Mouse (Mus musculus) thymus, postnatal 36 days (tissue): ENCODE results near the gene Gng7.

ENCODE experiments used
- DNase-seq, 2 experiments: peaks; one replicate each; pipeline ENCODE4 v3.0.0; 2022; ENCODE audit warnings: mixed read lengths in 2 of 2

The Gng7 gene

DNA sequence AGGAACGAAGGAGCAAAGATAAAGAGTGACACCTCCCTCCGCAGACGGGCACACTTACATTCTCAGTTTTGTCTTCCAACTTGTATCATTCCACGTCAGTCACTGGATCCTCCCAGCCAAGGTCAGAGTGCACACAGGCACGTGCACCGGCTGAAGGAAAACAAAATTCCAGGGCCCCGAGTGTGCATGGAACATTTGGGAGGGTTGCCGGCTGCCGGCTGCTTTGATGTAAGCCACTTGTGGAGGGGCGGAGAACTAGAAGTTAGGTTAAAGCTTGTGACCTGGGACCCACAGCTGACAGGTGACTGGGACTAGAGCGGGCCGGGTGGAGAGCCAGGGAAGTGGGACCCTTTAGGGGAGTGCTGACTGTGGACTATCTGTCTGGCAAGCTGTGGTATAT is 48.4 kb downstream of the Gng7 start:
- DNase-seq: no peak

DNA sequence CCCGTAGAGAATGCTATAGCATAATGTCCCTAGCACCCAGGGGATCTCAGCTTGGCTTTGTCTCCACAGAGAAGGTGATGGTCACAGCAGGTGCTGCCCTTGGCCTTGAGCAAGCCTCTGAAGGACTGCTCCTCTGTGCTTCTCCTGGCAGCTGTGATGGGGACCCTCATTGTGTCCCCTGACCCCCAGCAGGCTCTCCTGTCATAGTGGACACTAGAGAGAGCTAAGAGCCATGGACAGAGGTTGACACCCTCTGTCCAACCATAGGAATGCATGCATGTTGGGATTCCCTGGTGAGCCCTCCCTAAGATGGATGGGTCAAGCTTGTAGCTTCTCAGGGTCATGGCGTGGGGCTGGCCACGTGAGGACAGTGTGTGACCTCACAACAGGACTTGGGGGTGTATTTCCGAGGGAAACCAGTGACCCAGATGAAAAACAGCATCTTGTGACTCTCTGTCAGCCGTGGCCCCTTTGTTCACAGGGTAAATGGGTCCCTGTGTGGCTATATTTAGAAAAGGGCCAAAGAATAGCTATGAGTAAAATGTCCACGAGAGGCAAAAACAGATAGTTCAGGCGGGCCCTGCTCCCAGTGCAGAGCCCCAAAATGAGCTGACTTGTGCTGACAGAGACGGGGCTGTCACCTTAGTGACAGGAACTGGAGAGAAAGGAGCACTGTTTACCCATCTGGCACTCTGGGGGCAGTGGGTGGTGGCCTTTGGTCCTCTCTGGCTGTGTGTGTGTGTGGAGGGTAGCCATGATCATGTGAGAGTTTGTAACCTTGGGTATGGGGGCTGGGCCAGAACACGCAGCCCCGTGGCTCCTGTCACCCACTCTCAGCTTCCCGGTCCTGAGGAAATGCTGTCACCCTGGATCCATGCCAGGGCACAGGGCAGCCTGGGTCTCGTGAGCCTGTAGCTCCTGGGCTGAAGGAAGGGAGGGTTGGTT is 51.4 kb downstream of the Gng7 start:
- DNase-seq: no peak

DNA sequence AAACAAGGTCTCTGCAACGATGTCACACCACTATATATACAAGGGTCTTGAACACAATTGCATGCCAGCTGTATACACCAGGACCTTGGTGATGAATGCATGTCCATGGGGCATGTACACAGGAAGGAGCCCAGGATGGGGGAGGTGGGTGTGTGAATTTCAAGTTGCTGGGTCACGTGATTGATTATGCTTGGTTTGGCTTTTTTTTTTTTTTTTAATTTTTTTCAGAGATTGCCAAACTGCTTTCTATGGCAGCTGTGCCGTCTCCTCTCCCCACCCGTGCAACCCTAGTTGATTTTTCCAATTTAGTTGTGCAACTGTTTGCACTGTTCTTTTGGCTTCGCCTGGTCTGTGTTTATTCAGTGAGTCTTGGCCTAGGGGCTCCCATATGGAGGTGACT is 52.2 kb downstream of the Gng7 start:
- DNase-seq: no peak

DNA sequence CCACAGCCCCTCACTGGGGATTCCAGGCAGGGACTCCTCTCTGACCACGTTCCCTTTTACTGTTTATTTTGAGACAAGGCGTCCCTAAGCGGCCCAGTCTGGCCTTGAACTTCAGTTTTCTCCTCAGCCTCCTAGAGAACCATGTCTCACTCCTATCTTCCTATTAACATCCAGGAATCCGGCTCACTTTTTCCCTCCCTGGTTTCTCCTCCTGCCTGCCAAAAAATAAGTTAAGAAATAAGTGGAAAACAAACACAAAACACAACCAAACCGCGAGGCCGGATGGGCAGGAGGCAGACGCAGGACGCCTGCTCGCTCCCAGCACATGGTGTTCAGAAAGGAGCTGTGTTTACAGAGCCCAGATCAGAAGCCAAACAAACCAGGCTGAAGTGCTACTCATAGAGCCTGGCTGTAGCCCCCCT is 52.7 kb downstream of the Gng7 start:
- DNase-seq: no peak

DNA sequence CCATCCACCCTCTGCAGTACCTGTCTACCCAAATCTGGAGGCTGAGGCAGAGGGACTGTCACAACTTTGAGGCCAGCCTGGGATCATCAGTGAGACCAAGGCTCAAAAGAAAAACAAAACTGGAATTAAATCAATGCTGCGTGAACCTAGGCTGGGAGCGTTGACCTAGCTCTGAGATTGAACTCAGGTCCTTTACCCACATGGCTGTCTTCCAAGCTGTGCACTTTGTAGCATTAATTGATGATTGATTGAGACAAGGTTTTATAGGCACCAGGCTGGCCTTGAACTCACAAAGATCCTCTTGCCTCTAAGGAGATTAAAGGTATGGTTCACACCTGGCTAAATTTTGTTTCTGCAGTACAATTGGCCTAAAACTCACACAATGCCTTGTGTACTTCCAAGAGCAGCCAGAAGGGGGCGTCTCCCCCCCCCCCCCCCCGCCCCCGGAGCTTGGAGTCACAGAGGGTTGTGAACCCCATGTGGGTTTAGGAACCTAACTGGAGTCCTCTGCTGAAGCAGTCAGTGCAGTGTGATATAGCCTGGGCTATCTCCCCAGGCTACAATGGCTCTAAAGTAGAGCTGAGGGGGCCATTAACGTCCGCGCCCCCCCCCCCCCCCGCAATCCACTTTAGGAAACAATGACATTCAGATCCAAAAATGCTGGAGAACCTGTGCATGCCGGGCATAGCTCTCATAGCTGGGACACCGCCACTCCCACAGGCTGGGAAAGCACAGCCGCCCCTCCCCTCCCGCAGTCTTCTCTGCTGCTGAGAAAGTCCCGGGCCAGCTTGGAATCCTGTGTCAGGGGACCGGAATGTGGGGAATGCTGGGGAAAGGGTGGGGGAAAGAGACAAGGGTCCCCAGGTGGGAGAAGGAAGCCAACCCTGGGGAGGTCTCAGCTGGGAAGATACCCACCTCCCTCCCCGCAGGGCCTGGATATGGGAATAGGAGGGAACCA is 53.9 kb downstream of the Gng7 start:
- no peak for DNase-seq

DNA sequence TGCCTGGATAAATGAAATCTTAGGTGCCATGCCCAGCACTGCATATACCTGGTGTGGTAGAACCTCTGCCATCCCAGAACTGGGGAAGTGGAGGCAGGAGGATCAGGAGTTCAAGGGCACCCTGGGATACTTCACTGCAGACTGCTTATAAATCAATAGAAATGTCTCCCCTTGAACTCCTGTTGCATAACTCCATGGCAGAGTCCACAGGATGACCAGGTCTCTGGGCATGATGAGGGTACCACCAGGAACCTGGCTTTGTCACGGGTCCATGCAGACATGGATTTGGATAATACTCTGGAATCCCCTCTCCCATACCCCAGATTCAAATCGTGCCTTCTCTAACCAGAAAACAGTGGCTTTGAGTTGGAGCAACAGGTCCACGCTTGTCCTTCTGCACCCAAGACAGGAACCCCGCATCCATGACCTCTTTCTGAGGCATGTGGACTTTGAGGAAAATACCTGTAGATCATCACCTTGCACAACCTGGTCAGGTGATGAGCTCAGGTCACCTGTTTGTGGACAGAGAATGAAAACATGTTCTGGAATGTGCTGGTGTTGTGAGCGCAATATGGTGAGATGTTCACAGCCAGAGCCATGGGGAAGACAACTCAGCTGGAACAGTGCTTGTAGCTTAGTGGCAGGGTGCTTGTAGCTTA is 55.6 kb downstream of the Gng7 start:
- no peak for DNase-seq

DNA sequence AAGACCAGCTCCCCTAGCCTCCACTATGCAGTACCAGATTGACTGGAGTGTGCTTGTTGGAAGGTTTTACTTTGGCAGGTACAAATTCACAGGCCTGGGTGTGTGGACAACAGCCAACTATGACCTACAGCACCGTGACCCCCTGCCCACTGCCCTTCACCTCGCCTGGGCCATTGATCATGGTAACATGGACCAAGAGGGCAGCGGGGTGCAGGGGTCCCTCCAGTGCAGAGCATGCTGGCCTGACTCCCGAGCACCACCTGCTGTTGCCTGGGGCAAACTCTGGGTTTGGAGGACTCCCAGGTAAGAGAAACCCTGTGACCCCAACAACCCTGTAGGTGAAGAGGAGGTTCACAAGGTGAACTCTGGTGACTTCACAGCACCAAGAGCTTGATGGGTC is 57.0 kb downstream of the Gng7 start:
- no peak for DNase-seq

DNA sequence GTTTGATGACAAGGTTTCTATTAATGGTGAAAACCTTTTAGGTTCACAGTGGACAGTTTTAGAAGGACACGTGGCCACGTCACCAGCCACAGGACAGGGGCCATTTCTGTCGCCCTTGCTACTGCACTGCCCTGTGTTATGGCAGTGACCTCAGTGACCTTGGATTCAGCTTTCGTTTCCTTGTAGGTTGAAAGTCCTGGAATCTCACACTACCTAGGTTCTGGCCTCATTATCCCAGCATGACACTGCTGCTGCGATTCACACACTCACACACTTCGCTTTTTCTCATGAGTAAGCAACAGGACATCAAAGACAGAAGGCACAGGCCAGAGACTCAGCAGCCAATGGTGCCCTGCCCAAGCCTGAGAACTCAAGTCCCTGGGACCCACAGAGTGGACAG is 57.8 kb downstream of the Gng7 start:
- DNase-seq: no peak

DNA sequence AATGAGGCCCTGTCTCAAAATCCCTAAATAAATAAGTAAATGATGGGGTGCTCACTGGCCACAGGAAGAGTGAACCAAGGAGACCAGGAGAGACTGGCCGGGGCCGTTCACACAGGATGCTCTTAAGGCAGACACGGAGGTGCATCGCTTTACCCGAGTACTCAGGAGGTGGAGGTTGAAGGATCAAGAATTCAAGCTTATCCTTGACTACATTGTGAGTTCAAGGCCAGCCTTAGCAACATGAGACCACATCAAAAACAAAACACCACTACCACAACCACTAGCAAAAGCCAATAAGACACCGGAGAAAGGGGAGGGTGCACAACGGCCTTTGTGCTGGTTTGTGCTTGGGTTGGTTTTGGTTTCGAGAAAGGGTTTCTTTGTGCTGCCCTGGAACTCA is 58.4 kb downstream of the Gng7 start:
- no peak for DNase-seq

DNA sequence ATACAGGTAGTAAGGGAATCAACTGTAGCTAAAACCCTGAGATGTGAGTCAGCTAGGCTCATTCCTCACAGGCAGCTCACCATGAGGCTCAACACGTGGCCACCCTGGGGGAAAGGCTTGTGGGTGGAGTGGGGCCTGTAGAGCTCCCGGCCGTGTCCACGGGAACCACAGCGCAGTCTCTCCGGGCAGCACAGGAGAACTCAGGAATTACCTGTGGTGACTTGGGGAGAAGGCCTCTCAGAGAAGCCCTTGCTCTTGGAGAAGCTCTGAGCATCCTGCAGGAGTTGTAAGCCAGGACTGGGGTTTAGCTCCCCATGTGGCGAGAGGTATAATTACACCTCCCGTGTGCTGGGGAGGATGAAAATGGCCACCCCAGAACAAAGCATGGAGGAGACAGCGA is 59.2 kb downstream of the Gng7 start:
- DNase-seq: peak; percentile 46 to 53

DNA sequence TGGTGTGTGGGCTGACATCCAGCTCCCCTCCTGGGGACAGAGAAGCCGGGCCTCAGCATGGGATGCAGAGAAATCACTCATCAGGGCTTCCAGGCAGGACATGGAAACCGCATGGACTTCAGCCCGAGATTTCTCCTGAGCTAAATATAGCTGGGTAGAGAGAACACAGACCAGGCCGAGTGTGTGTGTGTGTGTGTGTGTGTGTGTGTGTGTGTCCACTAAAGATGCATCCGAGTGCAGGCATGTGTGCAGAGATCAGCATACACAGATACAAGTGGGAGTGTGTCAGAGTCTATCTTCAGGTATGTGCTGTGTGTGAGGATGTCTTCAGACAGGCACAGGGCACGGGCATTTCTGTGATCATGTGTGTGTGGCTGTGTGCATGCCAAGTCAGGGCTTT is 59.9 kb downstream of the Gng7 start:
- DNase-seq: no peak

DNA sequence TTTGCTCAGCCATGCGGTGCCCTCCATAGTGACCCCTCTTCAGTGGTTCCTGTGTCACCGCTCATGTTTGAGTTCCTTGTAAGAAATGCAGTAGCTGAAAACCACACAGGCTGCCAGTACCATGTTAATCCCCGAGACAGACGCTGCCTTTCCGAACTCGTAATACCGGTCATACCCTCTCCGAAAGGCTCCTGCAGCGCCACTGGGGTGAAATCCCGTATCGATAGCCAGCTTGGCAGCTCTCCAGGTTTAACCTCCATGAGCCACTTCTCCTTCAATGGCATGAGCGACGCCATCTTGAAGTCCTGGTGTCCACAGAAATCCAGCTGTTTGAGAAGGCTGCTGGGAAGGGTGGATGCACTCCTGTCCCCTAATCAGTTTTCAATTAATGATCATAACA is 60.3 kb downstream of the Gng7 start:
- no peak for DNase-seq

DNA sequence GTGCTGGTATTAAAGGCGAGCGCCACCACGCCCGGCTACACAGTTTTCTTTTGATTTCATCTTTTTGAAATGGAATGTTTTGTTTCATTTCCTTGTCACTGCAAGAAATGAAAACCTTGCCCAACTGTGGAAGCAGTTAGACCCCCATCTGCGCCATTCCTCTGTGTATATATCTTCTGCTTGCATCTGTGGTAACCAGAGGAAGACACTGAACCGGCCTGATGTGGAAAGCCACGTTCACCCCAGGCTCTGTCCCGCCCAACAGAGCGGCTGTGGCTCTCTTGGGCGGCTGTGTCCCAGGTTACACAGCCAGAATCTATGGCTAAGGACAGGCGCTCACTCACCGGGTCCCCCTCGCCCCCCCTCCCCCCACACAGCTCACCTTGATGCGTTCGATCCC is 62.3 kb downstream of the Gng7 start:
- no peak for DNase-seq

DNA sequence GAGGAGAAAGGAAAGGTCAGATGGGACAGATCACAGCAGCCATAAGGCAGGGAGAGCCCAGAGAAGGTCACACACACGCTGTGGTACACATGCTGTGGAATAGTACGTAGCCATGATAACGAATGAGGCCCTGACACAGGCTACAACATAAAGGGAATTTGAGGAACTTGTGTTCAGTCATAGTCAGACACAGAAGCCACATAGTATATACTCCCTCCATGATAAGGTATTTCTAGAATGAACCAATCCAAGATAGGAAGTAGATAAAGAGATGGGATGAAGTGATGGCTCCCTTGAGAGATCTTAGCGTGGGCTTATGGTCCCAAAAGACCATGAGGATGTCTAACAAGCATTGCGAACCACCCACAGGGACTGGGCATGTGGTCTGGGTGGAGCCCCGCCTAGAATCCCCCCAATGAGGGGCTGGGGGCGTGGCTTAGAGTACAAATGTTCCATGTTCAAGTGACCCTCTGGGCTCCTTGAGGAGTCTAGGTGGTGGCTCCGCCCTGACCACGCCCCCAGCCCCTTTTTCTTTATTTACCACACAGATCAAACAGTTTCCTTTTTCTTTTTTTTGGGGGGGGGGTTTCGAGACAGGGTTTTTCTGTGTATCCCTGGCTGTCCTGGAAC is 62.9 kb downstream of the Gng7 start:
- DNase-seq: no peak

DNA sequence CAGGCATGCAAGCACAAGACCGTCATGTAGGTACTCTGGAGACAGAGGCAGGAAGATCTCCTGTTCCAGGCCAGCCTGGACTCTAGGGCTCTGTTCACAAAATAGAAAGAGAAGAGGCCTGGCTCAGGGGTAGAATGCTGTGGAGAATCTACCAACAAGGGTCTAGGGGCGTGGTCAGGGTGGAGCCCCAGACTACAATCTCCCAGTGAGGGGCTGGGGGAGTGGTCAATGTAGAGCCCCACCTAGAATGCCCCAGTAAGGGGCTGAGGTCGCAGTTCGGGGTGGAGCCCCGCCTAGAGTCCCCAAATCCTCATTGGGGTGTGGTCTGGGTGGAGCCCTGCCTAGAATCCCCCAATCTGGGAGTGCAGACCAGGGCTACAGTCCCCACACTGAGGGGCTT is 64.4 kb downstream of the Gng7 start:
- DNase-seq: no peak

DNA sequence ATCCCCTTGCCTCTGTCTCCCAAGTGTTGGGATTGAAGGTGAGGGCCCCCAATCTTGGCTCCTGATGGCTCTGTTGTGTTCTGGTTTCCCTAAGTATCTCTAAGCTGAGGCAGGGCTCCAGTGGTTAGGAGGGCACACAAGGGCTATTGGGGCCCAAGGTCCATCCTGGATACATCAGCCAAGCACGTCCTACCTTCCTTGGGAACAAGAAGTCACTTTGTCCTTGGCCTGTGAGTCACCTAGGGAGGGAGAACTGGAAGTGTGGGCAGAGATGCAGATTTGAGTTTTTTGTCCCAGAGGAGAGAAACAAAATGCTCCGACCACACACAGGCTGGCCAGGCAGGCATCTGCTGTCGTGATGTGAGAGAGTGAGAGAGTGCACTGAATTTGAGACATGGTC is 65.7 kb downstream of the Gng7 start:
- no peak for DNase-seq

DNA sequence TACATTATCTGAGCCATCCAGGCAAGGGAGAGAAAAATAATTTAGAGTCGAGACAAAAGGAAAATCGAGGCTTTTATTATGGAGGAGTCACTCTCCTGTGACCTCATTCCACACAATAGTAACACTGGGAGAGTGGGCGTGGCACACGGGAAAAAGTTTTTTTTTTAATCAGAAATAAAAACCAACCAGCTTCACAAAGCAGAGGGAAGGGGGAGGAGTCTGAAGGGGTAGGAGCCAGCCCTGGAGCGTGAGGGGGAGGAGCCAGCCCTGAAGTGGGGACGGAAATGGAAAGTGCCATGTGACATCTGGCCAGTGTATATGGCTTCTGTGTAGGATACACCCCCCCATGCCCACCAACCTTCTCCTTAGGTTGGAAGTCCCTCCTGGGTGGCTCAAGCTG is 66.2 kb downstream of the Gng7 start:
- no peak for DNase-seq

DNA sequence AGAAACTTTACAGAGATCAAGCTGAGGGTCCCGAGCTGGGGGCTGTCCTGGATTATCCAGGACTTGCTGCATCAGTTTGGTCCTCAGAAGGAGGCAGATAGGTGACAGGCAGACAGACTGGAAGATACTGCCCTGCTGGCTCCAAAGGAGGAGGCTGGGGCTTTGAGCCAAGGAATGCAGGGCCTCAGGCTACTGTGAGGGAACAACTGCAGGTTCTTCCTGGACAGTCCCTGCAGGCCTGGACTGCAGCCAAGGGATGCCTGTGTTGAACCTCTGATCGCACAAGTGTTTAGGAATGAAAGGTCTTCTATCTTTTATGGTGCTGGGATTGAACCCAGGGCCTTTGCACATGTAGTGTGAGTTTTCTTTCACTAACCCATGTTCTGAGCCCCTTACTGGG is 66.9 kb downstream of the Gng7 start:
- no peak for DNase-seq

DNA sequence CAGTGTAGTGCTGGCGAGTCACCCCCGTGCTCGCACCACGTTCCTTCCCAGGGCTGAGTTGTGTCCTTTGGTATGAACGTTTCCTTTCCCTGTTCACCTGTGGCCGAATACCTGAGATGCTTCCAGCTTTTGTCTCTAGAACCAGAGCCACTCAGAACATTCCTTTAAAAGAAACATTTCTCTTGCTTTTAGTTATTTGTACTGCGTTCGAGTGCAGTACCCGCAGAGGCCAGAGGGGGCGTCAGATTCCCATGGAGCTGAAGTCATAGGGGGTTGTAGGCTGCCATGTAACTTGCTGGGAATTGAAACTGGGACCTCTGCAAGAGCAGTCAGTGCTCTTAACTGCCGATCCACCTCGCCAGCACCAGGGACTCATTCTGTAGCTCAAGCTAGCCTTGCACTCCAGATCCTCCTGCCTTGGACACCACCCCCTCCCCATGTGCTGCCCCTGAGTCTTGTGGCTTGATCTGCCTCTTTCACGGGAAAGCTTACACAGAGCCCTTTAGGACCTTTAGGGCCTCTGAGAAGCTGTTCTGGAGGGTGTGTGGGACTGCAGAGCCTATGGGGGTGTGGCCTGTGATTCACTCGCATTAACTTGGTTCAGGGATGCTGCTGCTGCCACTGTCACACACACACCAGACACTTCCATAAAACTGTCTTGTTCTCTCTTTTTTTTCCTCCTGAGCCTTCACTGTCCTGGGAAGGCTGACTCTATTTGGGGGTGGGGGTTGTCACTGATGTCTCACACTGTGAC is 67.9 kb downstream of the Gng7 start:
- DNase-seq: no peak

DNA sequence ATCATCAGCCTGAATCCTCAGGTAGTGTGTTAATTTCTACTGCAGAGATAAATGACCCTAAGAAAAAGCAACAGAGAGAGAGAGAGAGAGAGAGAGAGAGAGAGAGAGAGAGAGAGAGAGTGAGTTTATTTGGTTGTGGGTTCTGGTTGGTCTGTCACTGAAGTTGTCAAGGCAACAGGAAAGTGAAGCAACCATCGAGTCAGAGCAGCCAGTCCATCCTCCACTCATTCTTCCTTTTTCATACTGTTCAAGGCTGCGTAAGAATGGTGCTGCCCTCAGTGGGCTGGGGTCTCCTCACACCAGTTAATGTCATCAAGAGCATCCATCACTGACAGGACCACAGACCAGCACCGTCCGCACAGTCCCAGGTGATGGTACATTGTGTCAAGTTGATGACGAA is 70.5 kb downstream of the Gng7 start:
- no peak for DNase-seq

DNA sequence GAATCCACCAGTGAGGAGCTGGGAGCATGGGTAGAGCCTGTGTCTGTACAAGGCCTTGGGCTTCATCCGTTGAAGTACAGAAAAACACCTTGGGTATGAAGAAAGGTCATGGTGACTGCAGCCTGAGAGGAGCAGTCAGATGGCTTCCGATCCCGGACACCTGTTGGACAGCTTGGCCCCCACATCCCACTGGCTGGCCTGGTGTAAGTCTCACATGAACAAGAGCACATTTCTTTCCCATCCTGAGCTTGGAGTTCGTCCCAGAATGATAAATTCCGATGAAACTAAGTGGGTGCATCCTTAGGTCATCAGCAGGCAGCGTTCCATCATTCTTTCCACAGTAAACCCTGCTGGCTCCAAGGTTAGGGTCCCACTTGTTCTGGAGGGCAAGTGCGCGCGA is 71.0 kb downstream of the Gng7 start:
- no peak for DNase-seq

DNA sequence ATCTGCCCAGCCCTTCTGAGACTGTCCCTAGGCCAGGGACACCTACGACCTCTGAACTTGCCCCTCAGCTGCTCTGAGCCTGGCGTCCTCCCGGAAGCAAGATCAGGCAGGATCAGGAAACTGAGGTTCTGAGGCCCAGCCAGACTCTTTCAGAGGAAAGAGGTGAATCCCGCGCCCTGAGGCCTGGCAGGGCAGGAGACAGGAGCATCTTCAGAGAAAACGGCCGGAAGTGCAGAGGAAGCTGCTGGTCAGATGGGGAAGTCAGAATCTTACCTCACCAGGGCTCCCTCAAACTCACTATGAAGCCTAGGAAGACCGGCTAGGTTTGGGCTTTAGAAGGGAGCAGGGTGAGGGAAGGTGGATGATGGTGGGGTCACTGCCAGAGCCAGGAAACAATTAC is 71.8 kb downstream of the Gng7 start:
- no peak for DNase-seq
